Mouse (Mus musculus): ENCODE data around the gene Rora.

DNA sequence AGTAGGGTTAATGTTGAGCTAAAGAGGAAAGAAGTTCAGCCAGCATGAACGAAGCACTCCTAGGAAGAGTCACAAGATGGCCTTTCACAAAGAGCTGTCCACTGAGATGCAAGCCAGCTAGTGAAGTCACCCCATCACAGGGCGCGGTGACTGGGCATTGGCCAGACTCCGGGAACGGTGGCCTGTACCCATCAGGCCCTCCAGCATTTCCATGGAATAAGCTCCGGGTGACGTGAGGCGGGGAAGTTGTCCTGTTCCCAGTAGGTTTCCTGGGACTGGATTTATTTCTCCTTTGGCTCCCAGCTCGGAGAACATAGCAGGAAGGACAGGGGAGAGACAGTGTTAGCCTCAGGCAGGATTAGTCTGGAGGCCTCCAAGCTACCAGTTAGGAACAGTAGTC, 481.0 kb downstream of the Rora start:
- TF ChIP-seq CTCF (IDR thresholded peaks at IDR 0.05; ENCODE audit: low read depth) (no peak), EP300 (IDR thresholded peaks at IDR 0.05; ENCODE audit: low read depth) (no peak)
